Mouse (Mus musculus) embryonic facial prominence, embryonic 15.5 days (tissue): ENCODE data around the gene Gm14214. TPM values are rescaled to one million over a fixed set of nuclear protein-coding genes. Genes with fewer than 3 reads are reported as not detected.

ENCODE experiments used
- ATAC-seq: fragments of 200-750 bp; cut with Nextera tagmentation; 2 replicates; pipeline ENCODE4 v1.8.0; 2017; ENCODE audit warnings: low read depth, moderate TSS enrichment; ENCODE audit not compliant: insufficient number of reproducible peaks, low FRiP score, low TSS enrichment
- H3K27ac ChIP-seq: fragments of 300-500 bp; sonication (generic); replicated peaks from 2 replicates; pipeline ENCODE4 v1.5.1; 2015; ENCODE audit warnings: mild to moderate bottlenecking, inconsistent platforms
- H3K27me3 ChIP-seq: fragments of 300-500 bp; sonication (generic); 2 replicates; pipeline ENCODE4 v1.6.1; 2015; ENCODE audit warnings: inconsistent platforms
- H3K36me3 ChIP-seq: fragments of 300-500 bp; sonication (generic); 2 replicates; pipeline ENCODE4 v1.6.1; 2015; ENCODE audit warnings: mild to moderate bottlenecking, inconsistent platforms
- H3K4me1 ChIP-seq: fragments of 300-500 bp; sonication (generic); 2 replicates; pipeline ENCODE4 v1.6.1; 2015; ENCODE audit warnings: inconsistent platforms
- H3K4me2 ChIP-seq: fragments of 300-500 bp; sonication (generic); replicated peaks from 2 replicates; pipeline ENCODE4 v1.6.1; 2015; ENCODE audit warnings: mild to moderate bottlenecking, inconsistent platforms
- H3K4me3 ChIP-seq: fragments of 300-500 bp; sonication (generic); replicated peaks from 2 replicates; pipeline ENCODE4 v1.5.1; 2015; ENCODE audit warnings: mild to moderate bottlenecking, inconsistent platforms
- H3K9ac ChIP-seq: fragments of 300-500 bp; sonication (generic); 2 replicates; pipeline ENCODE4 v1.6.1; 2015; ENCODE audit warnings: inconsistent platforms
- H3K9me3 ChIP-seq: fragments of 300-500 bp; sonication (generic); replicated peaks from 2 replicates; pipeline ENCODE4 v1.6.1; 2016; ENCODE audit warnings: inconsistent platforms
- WGBS: fragments of 180-500 bp; shearing (Covaris S2); methylation state at CpG from one replicate; pipeline ENCODE4 v1.1.7; 2015; 5-methylcytosine and 5-hydroxymethylcytosine counted together
- polyA plus RNA-seq: library from polyadenylated mRNA; unstranded; fragments of >200 nt; fragmentation: Nextera tagmentation; extraction: Ambion mirVana; gene quantifications from 2 replicates; pipeline ENCODE4 v1.2.1, GENCODE M21; 2015

The Gm14214 gene
- polyA plus RNA-seq, 1 experiment from 2014 or later, result not detected

DNA sequence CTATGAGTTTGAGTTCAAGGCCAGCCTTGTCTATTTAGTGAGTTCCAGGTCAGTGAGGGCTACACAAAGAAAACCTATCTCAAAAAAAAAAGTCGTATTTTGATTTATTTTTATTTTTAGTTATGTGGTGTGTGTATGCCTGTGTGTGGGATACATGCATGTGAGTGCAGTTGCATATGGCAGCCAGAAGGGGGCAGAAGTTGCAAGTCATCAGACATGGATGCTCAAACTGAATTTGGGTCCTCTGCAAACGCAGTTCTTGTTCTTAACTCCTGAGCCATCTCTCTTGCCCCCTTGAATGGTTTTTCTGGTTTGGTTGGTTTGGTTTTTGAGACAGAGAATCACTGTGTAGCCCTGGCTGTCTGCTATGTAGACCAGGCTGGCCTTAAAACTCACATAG is 21.4 kb downstream of the Gm14214 start:
- no peak for ATAC-seq
- 90% methylated on average over 2 of the region's 2 CpGs for WGBS
- H3K4me2 ChIP-seq, result no peak overlapping the region

GRCm38 (mm10) chr2:154743915-154744314 is 25.9 kb downstream of the Gm14214 start:
- WGBS, result 23% methylated on average over 4 of the region's 4 CpGs
- no peak for ATAC-seq

More for the DNA sequence above, 21.4 kb downstream of the Gm14214 start:
- no peaks in the 10 kb centered on the region for H3K27me3 ChIP-seq
- H3K9ac ChIP-seq, result no peak overlapping the region
- no peak overlapping the region for H3K4me3 ChIP-seq
- H3K36me3 ChIP-seq, result no peaks in the 10 kb centered on the region
- H3K4me1 ChIP-seq, result peaks cover 14% of the 10 kb centered on the region
- H3K9me3 ChIP-seq, result no peaks in the 10 kb centered on the region
- no peak overlapping the region for H3K27ac ChIP-seq

DNA sequence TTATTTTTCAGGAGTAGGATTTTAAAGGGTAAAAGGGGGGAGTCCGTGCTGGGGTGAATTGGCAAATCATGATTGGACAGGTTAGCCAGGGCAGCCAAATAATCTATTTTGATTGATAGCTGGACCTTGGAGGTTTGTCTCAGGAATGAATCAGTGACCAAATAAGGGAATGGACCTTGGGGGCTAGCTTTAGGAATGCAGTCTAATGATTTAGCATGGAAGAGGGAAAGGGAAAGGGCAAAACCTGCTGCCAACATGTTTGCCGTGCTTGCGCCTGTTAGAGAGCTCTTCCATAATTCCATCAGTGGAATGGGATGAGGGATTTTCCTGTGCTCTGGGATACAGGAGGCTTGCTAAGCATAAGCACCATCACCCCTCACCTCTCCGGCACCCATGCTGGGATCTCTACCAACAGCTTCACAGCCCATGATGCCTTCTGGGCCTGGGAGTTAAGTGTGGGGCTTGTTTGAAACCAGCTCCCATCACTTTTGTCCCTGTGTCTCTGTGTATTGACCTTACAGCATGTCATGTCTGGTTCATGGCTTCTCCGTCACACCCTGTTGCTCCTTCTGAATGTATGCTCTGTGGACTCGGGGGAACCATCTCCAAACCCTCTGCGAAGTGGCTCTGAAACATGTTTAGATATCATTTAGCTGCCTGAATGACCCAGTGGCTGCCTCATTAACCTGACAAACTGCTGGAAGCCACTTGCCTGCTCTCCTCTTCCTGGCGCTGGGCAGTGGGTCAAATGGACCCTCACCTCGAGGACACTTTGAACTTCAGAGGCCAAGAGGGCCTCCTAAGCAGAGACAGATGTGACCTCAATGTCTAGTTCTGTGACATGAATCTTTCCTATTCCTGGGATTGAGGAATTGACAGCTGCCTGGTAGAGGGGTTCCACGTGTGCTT is 26.7 kb downstream of the Gm14214 start:
- H3K27ac ChIP-seq, result no peak overlapping the region
- H3K9me3 ChIP-seq, result no peaks in the 10 kb centered on the region
- no peaks in the 10 kb centered on the region for H3K4me1 ChIP-seq
- H3K4me3 ChIP-seq, result no peak overlapping the region
- no peak for ATAC-seq
- no peak overlapping the region for H3K4me2 ChIP-seq
- no peak overlapping the region for H3K9ac ChIP-seq
- H3K36me3 ChIP-seq, result no peaks in the 10 kb centered on the region
- 49% methylated on average over 10 of the region's 10 CpGs for WGBS
- no peaks in the 10 kb centered on the region for H3K27me3 ChIP-seq

More at GRCm38 (mm10) chr2:154743915-154744314, 25.9 kb downstream of the Gm14214 start:
- Histone ChIP-seq H3K27ac (no peak overlapping the region), H3K36me3 (no peaks in the 10 kb centered on the region), H3K9ac (no peak overlapping the region), H3K4me2 (no peak overlapping the region), H3K4me3 (no peak overlapping the region), H3K27me3 (no peaks in the 10 kb centered on the region), H3K9me3 (no peaks in the 10 kb centered on the region), H3K4me1 (peaks cover 3% of the 10 kb centered on the region)

- 81% methylated on average over 5 of the region's 5 CpGs for WGBS
- H3K27me3 ChIP-seq, result no peaks in the 10 kb centered on the region
- ATAC-seq, result no peak
- no peak overlapping the region for H3K4me3 ChIP-seq
- H3K9ac ChIP-seq, result no peak overlapping the region
- no peak overlapping the region for H3K27ac ChIP-seq
- H3K36me3 ChIP-seq, result no peaks in the 10 kb centered on the region
- no peaks in the 10 kb centered on the region for H3K9me3 ChIP-seq
- no peak overlapping the region for H3K4me2 ChIP-seq
- no peaks in the 10 kb centered on the region for H3K4me1 ChIP-seq
Measured at GRCm38 (mm10) chr2:154738621-154739020, 31.2 kb downstream of the Gm14214 start.

DNA sequence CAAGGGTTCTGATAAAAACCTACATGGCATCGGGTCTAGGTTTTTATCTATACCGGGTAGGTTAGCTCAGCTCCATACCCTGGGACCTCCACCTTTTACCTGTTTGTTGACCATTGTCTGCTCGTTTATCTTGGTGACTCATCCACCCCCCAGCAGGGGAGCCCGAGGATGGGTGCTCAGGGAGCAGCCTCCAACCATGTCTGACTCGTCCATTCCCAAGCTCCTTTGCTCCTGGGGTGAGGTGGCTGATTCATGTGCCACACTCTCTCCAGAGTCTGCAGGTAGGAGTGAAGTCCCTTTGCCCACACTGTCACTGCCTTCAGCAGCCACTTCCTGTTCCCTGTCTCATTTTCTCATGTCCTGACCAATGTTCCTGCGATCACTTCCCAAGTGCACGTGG is 33.8 kb downstream of the Gm14214 start:
- H3K36me3 ChIP-seq, result no peaks in the 10 kb centered on the region
- no peak overlapping the region for H3K4me3 ChIP-seq
- no peak for ATAC-seq
- no peak overlapping the region for H3K4me2 ChIP-seq
- WGBS, result 80% methylated on average over 7 of the region's 7 CpGs
- H3K27me3 ChIP-seq, result no peaks in the 10 kb centered on the region
- no peak overlapping the region for H3K27ac ChIP-seq
- peaks cover 4% of the 10 kb centered on the region; the same call in 1 of the 2 replicates for H3K4me1 ChIP-seq
- no peak overlapping the region for H3K9ac ChIP-seq
- H3K9me3 ChIP-seq, result no peaks in the 10 kb centered on the region

DNA sequence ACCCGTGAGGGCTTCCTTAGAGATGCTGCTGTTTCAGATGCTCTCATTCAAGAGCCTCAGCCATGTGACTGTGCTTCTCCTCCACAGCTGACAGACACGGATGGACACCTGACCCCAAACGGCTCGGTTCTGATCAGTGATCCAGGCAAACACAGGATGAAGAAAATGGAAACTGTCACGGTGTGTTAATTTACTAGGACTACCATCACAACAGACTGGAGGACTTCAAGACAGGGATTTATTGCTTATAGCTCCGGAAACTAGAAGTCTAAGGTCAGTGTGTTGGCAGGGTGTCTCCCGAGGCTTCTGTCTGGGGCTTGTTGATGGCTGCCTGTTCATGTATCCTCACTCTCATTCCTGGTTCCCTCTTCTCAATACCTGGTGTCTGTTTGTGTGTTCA is 34.4 kb downstream of the Gm14214 start:
- Histone ChIP-seq H3K4me3 (no peak overlapping the region), H3K4me2 (no peak overlapping the region), H3K36me3 (no peaks in the 10 kb centered on the region), H3K9me3 (no peaks in the 10 kb centered on the region), H3K27ac (no peak overlapping the region), H3K9ac (no peak overlapping the region), H3K27me3 (no peaks in the 10 kb centered on the region), H3K4me1 (peaks cover 6% of the 10 kb centered on the region; the same call in 1 of the 2 replicates)
- WGBS, result 50% methylated on average over 7 of the region's 7 CpGs
- no peak for ATAC-seq

DNA sequence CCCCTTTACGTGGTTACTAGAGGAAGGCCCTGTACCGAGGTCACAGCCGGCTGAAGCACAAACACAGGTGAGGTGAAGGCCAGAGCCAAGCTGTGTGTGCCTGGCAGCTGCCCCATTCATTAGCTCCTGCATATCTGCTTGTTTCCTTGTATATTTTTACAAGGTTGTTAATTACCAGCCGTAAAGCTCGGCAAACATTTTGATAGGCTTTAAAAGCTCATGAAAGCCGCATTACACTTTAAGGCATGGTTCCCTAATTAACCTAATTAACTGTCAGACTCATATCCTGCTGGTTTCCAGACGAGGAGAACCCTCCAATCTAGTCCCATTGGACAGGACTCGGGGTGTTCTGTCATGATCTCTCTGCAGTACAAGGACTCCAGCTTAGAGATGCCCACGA is 34.9 kb downstream of the Gm14214 start:
- Histone ChIP-seq H3K27ac (no peak overlapping the region), H3K4me1 (peaks cover 6% of the 10 kb centered on the region; the same call in 1 of the 2 replicates), H3K9ac (no peak overlapping the region), H3K4me3 (no peak overlapping the region), H3K9me3 (no peaks in the 10 kb centered on the region), H3K27me3 (no peaks in the 10 kb centered on the region), H3K36me3 (no peaks in the 10 kb centered on the region), H3K4me2 (no peak overlapping the region)
- 60% methylated on average over 9 of the region's 9 CpGs for WGBS
- no peak for ATAC-seq

DNA sequence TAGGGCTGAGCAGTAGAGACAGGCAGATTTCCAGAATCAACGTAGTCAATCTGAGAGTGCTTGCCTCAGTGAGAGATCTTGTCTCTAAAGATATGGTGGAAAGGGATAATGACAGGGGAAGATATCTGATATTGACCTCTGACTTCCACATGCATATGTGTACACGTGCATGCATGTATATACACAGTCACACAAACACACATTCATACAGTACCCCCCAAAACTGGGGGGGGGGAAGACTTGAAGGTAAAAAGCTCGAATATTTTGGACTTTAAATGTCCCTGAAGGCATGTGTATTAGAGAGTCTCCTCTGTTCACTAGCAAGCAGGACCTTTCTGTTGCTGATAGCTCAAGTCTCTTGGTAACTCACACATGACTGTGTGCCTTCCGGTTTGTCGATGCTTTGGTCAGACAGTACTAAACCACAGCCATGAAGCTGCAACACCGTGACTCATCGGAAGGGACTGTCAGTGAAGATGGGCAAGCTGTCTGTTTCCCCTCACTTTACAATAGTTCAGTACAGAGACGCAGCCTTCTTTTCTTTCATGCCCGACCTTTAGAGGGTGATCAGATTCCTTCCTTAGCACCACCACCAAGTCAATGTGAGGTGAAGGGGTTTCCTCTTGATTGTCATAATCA is 37.2 kb downstream of the Gm14214 start:
- Histone ChIP-seq H3K36me3 (no peaks in the 10 kb centered on the region), H3K9me3 (no peaks in the 10 kb centered on the region), H3K9ac (no peak overlapping the region), H3K4me2 (no peak overlapping the region), H3K4me1 (peaks cover 6% of the 10 kb centered on the region; the same call in 1 of the 2 replicates), H3K27ac (no peak overlapping the region), H3K4me3 (no peak overlapping the region), H3K27me3 (no peaks in the 10 kb centered on the region)
- ATAC-seq, result no peak
- 62% methylated on average over 9 of the region's 9 CpGs for WGBS

GRCm38 (mm10) chr2:154731916-154732315 is 37.9 kb downstream of the Gm14214 start:
- H3K27ac ChIP-seq, result no peak overlapping the region
- no peak for ATAC-seq
- H3K4me2 ChIP-seq, result no peak overlapping the region
- H3K36me3 ChIP-seq, result no peaks in the 10 kb centered on the region
- no peak overlapping the region for H3K9ac ChIP-seq
- H3K27me3 ChIP-seq, result no peaks in the 10 kb centered on the region
- H3K4me3 ChIP-seq, result no peak overlapping the region
- no peaks in the 10 kb centered on the region for H3K9me3 ChIP-seq
- 42% methylated on average over 2 of the region's 2 CpGs for WGBS
- H3K4me1 ChIP-seq, result peaks cover 6% of the 10 kb centered on the region; the same call in 1 of the 2 replicates

DNA sequence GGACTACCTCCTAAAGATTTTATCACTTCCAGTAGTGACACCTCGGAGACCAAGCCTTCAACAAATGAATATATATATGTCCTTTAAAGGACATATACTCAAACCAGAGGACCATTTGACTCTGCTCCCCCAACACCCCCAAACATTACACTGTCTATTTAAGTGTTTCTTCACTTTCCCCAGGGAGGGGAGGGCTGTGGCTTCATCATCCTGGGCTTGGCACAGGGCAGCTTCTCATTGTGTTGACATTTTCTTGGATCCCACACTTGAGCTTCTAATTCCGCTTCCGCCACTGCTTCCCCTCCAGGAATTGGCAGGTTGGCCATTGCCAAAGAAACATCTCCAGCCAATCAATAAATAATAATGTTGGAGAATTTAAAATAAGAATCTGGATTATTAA is 39.0 kb downstream of the Gm14214 start:
- no peaks in the 10 kb centered on the region for H3K36me3 ChIP-seq
- H3K4me3 ChIP-seq, result no peak overlapping the region
- H3K27me3 ChIP-seq, result no peaks in the 10 kb centered on the region
- no peak overlapping the region for H3K4me2 ChIP-seq
- H3K27ac ChIP-seq, result no peak overlapping the region
- H3K9me3 ChIP-seq, result no peaks in the 10 kb centered on the region
- no peak overlapping the region for H3K9ac ChIP-seq
- H3K4me1 ChIP-seq, result peaks cover 6% of the 10 kb centered on the region; the same call in 1 of the 2 replicates
- WGBS, result 64% methylated on average over 3 of the region's 3 CpGs
- ATAC-seq, result no peak

GRCm38 (mm10) chr2:154729737-154730136 is 40.1 kb downstream of the Gm14214 start:
- H3K4me1 ChIP-seq, result peaks cover 6% of the 10 kb centered on the region; the same call in 1 of the 2 replicates
- no peaks in the 10 kb centered on the region for H3K27me3 ChIP-seq
- no peak overlapping the region for H3K4me3 ChIP-seq
- no peaks in the 10 kb centered on the region for H3K9me3 ChIP-seq
- no peak for ATAC-seq
- no peak overlapping the region for H3K27ac ChIP-seq
- no peak overlapping the region for H3K4me2 ChIP-seq
- 45% methylated on average over 3 of the region's 3 CpGs for WGBS
- H3K36me3 ChIP-seq, result no peaks in the 10 kb centered on the region
- H3K9ac ChIP-seq, result no peak overlapping the region
